ENCODE assay signal across 24 mouse cellular contexts in genomic region chr9:70691772-70692693, GRCm38 (mm10). TPM values are rescaled to one million over a fixed set of nuclear protein-coding genes. Genes with fewer than 3 reads are reported as not detected.
A peak's percentile ranks its signal among the peaks of the same experiment; 100 is the strongest.
DNase-seq lines count a peak whose midpoint lies in the region; ATAC-seq and TF ChIP-seq lines count a peak whose summit lies in the region.
"Had no signal": no experiment of that assay in that cellular context is flagged by ENCODE, and none has a peak within 500 bp of the region (broad histone marks: within the 10 kb centered on the region; RNA-seq: fewer than 3 reads in every experiment).

No protein-coding gene starts in this region.

- H3K4me3 ChIP-seq in MEL (ENCODE audit: control insufficient read depth in 1 of 2, insufficient read depth in 1 of 2, low read depth in 2 of 2, low read length in 2 of 2): no peak overlapping the region
- H3K4me3 ChIP-seq: embryonic facial prominence, embryonic 10.5 days; forebrain, embryonic 15.5 days; heart, embryonic 13.5 days; hindbrain, embryonic 12.5 days; liver, embryonic 13.5 days; neural tube, embryonic 15.5 days had no signal

- peak; percentile 57 for DNase-seq in CD4-positive helper T cell, adult 2 months (ENCODE audit: low read depth, low spot score)
- DNase-seq in MEL (ENCODE audit: low read depth, low spot score): no peak
- no peak for DNase-seq in frontal cortex, adult 2 months (ENCODE audit: extremely low spot score in 1 of 2, low spot score in 1 of 2)
- DNase-seq in urinary bladder, postnatal 14 days (ENCODE audit: low spot score): no peak
- DNase-seq in layer of hippocampus, postnatal 14 days (ENCODE audit: low spot score in 2 of 2): no peak
- DNase-seq in urinary bladder, adult 2 months (ENCODE audit: low spot score): no peak
- DNase-seq: adrenal gland, postnatal 25 days; cerebellum, adult 8-10 months; gastrocnemius, postnatal 10 days; heart, adult 11 months; heart, postnatal 14 days; kidney, adult 2 months; kidney, postnatal 10 days; liver, embryonic 13.5 days; lung, embryonic 14.5 days; lung, postnatal 36 days; right cerebral cortex, adult 18-20 months; thymus, adult 2 months had no signal

- no peak overlapping the region for H3K9ac ChIP-seq in MEL (ENCODE audit: control insufficient read depth, low read depth, low read length, poor library complexity, severe bottlenecking)
- H3K9ac ChIP-seq: forebrain, embryonic 15.5 days; heart, embryonic 13.5 days; hindbrain, embryonic 12.5 days; lung, embryonic 14.5 days; neural tube, embryonic 15.5 days had no signal

- TF ChIP-seq RAD21 in MEL (IDR thresholded peaks at IDR 0.05; ENCODE audit: low read depth, low read length): no peak

- TF ChIP-seq CTCF in MEL (IDR thresholded peaks at IDR 0.05 in 2 of 3, conservative IDR thresholded peaks at IDR 0.05 in 1 of 3; ENCODE audit: control insufficient read depth in 1 of 3, insufficient read depth in 1 of 3, low read depth in 2 of 3, low read length in 3 of 3, poor library complexity in 1 of 3, severe bottlenecking in 1 of 3): no peak

- no peak for TF ChIP-seq EP300 in MEL (IDR thresholded peaks at IDR 0.05; ENCODE audit: low read depth in 1 of 2, low read length in 2 of 2)

- TF ChIP-seq POLR2A in MEL (IDR thresholded peaks at IDR 0.05; ENCODE audit: control insufficient read depth in 1 of 2, insufficient read depth in 1 of 2, low read depth in 1 of 2, low read length in 2 of 2, poor library complexity in 1 of 2): no peak

- no peaks in the 10 kb centered on the region for H3K27me3 ChIP-seq in MEL (ENCODE audit: control insufficient read depth in 1 of 2, insufficient read depth in 2 of 2, low read length in 2 of 2)
- H3K27me3 ChIP-seq: forebrain, embryonic 15.5 days; heart, embryonic 13.5 days; hindbrain, embryonic 12.5 days; liver, embryonic 13.5 days; neural tube, embryonic 15.5 days had no signal

- H3K9me3 ChIP-seq in MEL (replicated peaks; ENCODE audit: insufficient read depth, low read length): no peaks in the 10 kb centered on the region
- H3K9me3 ChIP-seq: embryonic facial prominence, embryonic 10.5 days; forebrain, embryonic 15.5 days; heart, embryonic 13.5 days; hindbrain, embryonic 12.5 days; liver, embryonic 13.5 days; neural tube, embryonic 15.5 days had no signal

- ATAC-seq in inflammation-experienced regulatory T-cells, adult 6 months: peak; percentile 87
- ATAC-seq: forebrain, embryonic 15.5 days had no signal

- peaks cover 21 to 42% of the 10 kb centered on the region in 2 experiments for H3K4me1 ChIP-seq in MEL (ENCODE audit: control insufficient read depth in 1 of 2, insufficient read depth in 2 of 2, low read length in 2 of 2)
- H3K4me1 ChIP-seq: embryonic facial prominence, embryonic 10.5 days; forebrain, embryonic 15.5 days; hindbrain, embryonic 12.5 days; neural tube, embryonic 15.5 days had no signal

- H3K36me3 ChIP-seq in MEL (ENCODE audit: control insufficient read depth in 1 of 2, insufficient read depth in 2 of 2, low read length in 2 of 2): peaks cover 0 to 64% of the 10 kb centered on the region in 2 experiments; a peak in 2 of 4 replicates
- H3K36me3 ChIP-seq: embryonic facial prominence, embryonic 10.5 days; forebrain, embryonic 15.5 days; heart, embryonic 13.5 days; hindbrain, embryonic 12.5 days; liver, embryonic 13.5 days; neural tube, embryonic 15.5 days had no signal

- H3K27ac ChIP-seq in MEL (ENCODE audit: control insufficient read depth, low read depth, low read length): no peak overlapping the region
- H3K27ac ChIP-seq: embryonic facial prominence, embryonic 10.5 days; forebrain, embryonic 15.5 days; heart, embryonic 13.5 days; hindbrain, embryonic 12.5 days; neural tube, embryonic 15.5 days had no signal

- H3K79me2 ChIP-seq in MEL (ENCODE audit: control insufficient read depth, insufficient read depth, low read length, poor library complexity): peaks cover 53% of the 10 kb centered on the region

TF ChIP-seq in MEL, 35 proteins besides CTCF, POLR2A, EP300 and RAD21:
- TF ChIP-seq TBP (IDR thresholded peaks at IDR 0.05; ENCODE audit: low read depth, low read length): no peak
- TF ChIP-seq BHLHE40 (IDR thresholded peaks at IDR 0.05; ENCODE audit: borderline replicate concordance, low read depth, low read length): no peak
- 0 out of 2 replicates have a peak, but pooled peaks have one; percentile 27 for TF ChIP-seq TCF12 (IDR thresholded peaks at IDR 0.05; ENCODE audit: low read depth, low read length)
- TF ChIP-seq NELFE (IDR thresholded peaks at IDR 0.05; ENCODE audit: low read depth, low read length): no peak
- TF ChIP-seq MEF2A (IDR thresholded peaks at IDR 0.05; ENCODE audit: extremely low read depth, insufficient replicate concordance, low read depth, low read length, poor library complexity, severe bottlenecking): no peak
- no peak for TF ChIP-seq E2F4 (IDR thresholded peaks at IDR 0.05; ENCODE audit: borderline replicate concordance, low read depth, low read length)
- peak; percentile 43; the same call in 1 of the 2 replicates for TF ChIP-seq GATA1 (IDR thresholded peaks at IDR 0.05; ENCODE audit: low read depth, low read length)
- TF ChIP-seq HCFC1 (IDR thresholded peaks at IDR 0.05; ENCODE audit: low read depth, low read length): no peak
- TF ChIP-seq GABPA (IDR thresholded peaks at IDR 0.05; ENCODE audit: low read depth, low read length): no peak
- TF ChIP-seq SMC3 (IDR thresholded peaks at IDR 0.05; ENCODE audit: low read depth, low read length): no peak
- peak; percentile 93 for TF ChIP-seq RCOR1 (IDR thresholded peaks at IDR 0.05; ENCODE audit: low read depth, low read length)
- no peak for TF ChIP-seq KAT2A (conservative IDR thresholded peaks at IDR 0.05; ENCODE audit: low read depth, low read length)
- no peak for TF ChIP-seq ZMIZ1 (IDR thresholded peaks at IDR 0.05; ENCODE audit: low read depth, low read length)

RNA-seq across cellular contexts. Expression of gene Adam10, which starts 13.2 kb away (rescaled TPM):
- 20.3 and 23.1 TPM in 2 replicates for total RNA-seq in MEL (2012; rRNA removed)
- 100 to 1,000 TPM in 1 of 2 experiments, 10 to 100 TPM in 1; 52.0 to 127 TPM for polyA plus RNA-seq in MEL (2012; ENCODE audit: insufficient read depth in 1 of 2, insufficient read length in 2 of 2, low read depth in 1 of 2, low replicate concordance in 2 of 2, missing spikeins in 1 of 2)
- polyA plus RNA-seq in inflammation-experienced regulatory T-cells, adult 6 months (2017; shearing (Covaris generic)): 10 to 100 TPM; 73.6 to 89.9 (median 76.3) TPM
- 37.8 and 42.9 TPM in 2 replicates for polyA plus RNA-seq in frontal cortex, adult 2 months (2012; rRNA removed)
- 10 to 100 TPM; 67.9 to 69.1 TPM for total RNA-seq in layer of hippocampus, postnatal 14 days (2021)
- polyA plus RNA-seq in urinary bladder, adult 2 months (2012; rRNA removed): 57.7 and 63.5 TPM in 2 replicates

RNA-seq across cellular contexts. Expression of gene Mindy2, which starts 35.1 kb away (rescaled TPM):
- total RNA-seq in MEL (2012; rRNA removed): 6.3 and 7.8 TPM in 2 replicates
- 1 to 10 TPM in 1 of 2 experiments, not detected in 1; 6.8 TPM for polyA plus RNA-seq in MEL (2012; ENCODE audit: insufficient read depth in 1 of 2, insufficient read length in 2 of 2, low read depth in 1 of 2, low replicate concordance in 2 of 2, missing spikeins in 1 of 2)
- polyA plus RNA-seq in inflammation-experienced regulatory T-cells, adult 6 months (2017; shearing (Covaris generic)): 10 to 100 TPM in 2 of 3 experiments, 1 to 10 TPM in 1; 9.4 to 17.6 (median 13.6) TPM
- 31.3 and 32.1 TPM in 2 replicates for polyA plus RNA-seq in frontal cortex, adult 2 months (2012; rRNA removed)
- 10 to 100 TPM; 32.1 to 32.8 TPM for total RNA-seq in layer of hippocampus, postnatal 14 days (2021)
- polyA plus RNA-seq in urinary bladder, adult 2 months (2012; rRNA removed): 16.0 and 16.5 TPM in 2 replicates

RNA-seq across cellular contexts. Expression of gene Gm10642, which starts 36.0 kb away (rescaled TPM):
- total RNA-seq in MEL (2012; rRNA removed): 1.3 and 2.0 TPM in 2 replicates
- polyA plus RNA-seq in MEL (2012; ENCODE audit: insufficient read depth in 1 of 2, insufficient read length in 2 of 2, low read depth in 1 of 2, low replicate concordance in 2 of 2, missing spikeins in 1 of 2): 1 to 10 TPM in 1 of 2 experiments, not detected in 1; 1.3 TPM
- polyA plus RNA-seq in inflammation-experienced regulatory T-cells, adult 6 months (2017; shearing (Covaris generic)): under 1 TPM; 0.21 to 0.87 (median 0.30) TPM
- 1.3 TPM in 2 replicates for polyA plus RNA-seq in frontal cortex, adult 2 months (2012; rRNA removed)
- total RNA-seq in layer of hippocampus, postnatal 14 days (2021): 1 to 10 TPM; 1.2 to 2.0 TPM
- polyA plus RNA-seq in urinary bladder, adult 2 months (2012; rRNA removed): 1.5 and 1.7 TPM in 2 replicates
